Mouse (Mus musculus): ENCODE measurements around the gene Ppil4. TPM values are rescaled to one million over a fixed set of nuclear protein-coding genes. Genes with fewer than 3 reads are reported as not detected.
A peak's percentile ranks its signal among the peaks of the same experiment; 100 is the strongest.

The Ppil4 gene
- polyA plus RNA-seq, 1 experiment: 3.3 TPM

DNA sequence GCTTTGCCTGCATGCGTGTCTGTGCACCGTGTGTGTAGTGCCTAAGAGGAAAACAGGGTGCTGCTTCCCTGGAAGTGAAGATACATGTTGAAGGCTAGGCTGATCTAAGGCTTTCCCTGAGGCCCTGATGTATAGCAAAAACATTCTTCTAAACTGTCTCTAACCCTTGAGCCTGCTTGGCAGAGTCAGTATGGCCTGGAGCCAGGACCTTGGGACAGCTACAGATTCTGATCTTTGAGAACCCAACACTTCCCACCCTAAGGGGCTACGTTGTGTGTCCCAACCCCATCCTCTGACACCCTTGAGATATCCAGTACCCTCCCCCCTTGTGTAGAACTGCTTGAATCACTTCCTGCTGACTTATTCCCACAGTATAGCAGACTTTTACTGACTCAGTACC, 14.3 kb upstream of the Ppil4 start:
- no peaks in the 10 kb centered on the region for H3K27me3 ChIP-seq (ENCODE audit: control insufficient read depth, insufficient read depth, low read length)
- H3K36me3 ChIP-seq (ENCODE audit: control insufficient read depth, insufficient read depth, low read length): peaks cover 24% of the 10 kb centered on the region
- H3K4me1 ChIP-seq (ENCODE audit: control insufficient read depth, insufficient read depth, insufficient read length, low read length): peaks cover 2% of the 10 kb centered on the region; the same call in 1 of the 2 replicates
- 89% methylated on average over 3 of the region's 3 CpGs for WGBS
- H3K27ac ChIP-seq (ENCODE audit: insufficient read depth, low read depth, low read length): no peak overlapping the region
- no peak overlapping the region for H3K4me3 ChIP-seq (ENCODE audit: low read depth, low read length)
- TF ChIP-seq POLR2A (IDR thresholded peaks at IDR 0.05; ENCODE audit: low read depth, low read length) (no peak), CTCF (IDR thresholded peaks at IDR 0.05; ENCODE audit: extremely low read depth, insufficient read length, insufficient replicate concordance, low read depth, low read length) (no peak)

DNA sequence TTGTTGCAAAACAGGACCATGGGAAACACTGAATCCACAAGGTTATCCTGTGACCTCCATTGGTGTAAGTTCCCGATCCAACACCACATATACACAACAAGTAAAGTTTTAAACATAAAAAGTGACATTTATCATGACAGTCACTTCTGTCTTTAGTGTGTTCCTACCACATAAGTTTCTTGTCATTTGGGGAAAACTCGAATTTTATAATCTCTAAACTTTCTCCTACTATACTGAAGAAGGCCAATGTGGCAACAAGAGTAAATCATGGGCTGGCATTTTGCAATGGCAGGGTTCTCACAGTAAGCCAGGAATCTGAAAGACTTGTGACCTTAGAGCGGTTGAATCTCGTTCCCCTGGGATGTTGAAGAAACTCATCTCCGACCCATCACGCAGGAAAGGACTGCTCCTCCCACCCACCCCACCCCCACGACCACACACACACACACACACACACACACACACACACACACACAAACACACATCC, 12.9 kb upstream of the Ppil4 start:
- 18% methylated on average over 7 of the region's 7 CpGs for WGBS
- Histone ChIP-seq H3K4me3 (ENCODE audit: low read depth, low read length) (peak overlapping the region; percentile 99), H3K27ac (ENCODE audit: insufficient read depth, low read depth, low read length) (no peak overlapping the region), H3K27me3 (ENCODE audit: control insufficient read depth, insufficient read depth, low read length) (no peaks in the 10 kb centered on the region), H3K4me1 (ENCODE audit: control insufficient read depth, insufficient read depth, insufficient read length, low read length) (peaks cover 2% of the 10 kb centered on the region; the same call in 1 of the 2 replicates), H3K36me3 (ENCODE audit: control insufficient read depth, insufficient read depth, low read length) (peaks cover 14% of the 10 kb centered on the region)
- TF ChIP-seq CTCF (IDR thresholded peaks at IDR 0.05; ENCODE audit: extremely low read depth, insufficient read length, insufficient replicate concordance, low read depth, low read length): no peak
- TF ChIP-seq POLR2A (IDR thresholded peaks at IDR 0.05; ENCODE audit: low read depth, low read length): no peak

GRCm38 (mm10) chr10:7780238-7781176, 12.2 kb upstream of the Ppil4 start:
- H3K36me3 ChIP-seq (ENCODE audit: control insufficient read depth, insufficient read depth, low read length): peaks cover 9% of the 10 kb centered on the region
- under 1% methylated on average over 77 of the region's 77 CpGs for WGBS
- peak overlapping the region; percentile 99 for H3K4me3 ChIP-seq (ENCODE audit: low read depth, low read length)
- H3K27ac ChIP-seq (ENCODE audit: insufficient read depth, low read depth, low read length): 0 out of 2 replicates have a peak overlapping the region, but pooled peaks have one; percentile 29
- TF ChIP-seq CTCF (IDR thresholded peaks at IDR 0.05; ENCODE audit: extremely low read depth, insufficient read length, insufficient replicate concordance, low read depth, low read length) (no peak), POLR2A (IDR thresholded peaks at IDR 0.05; ENCODE audit: low read depth, low read length) (peak; percentile 65)
- peaks cover 2% of the 10 kb centered on the region; the same call in 1 of the 2 replicates for H3K4me1 ChIP-seq (ENCODE audit: control insufficient read depth, insufficient read depth, insufficient read length, low read length)
- no peaks in the 10 kb centered on the region for H3K27me3 ChIP-seq (ENCODE audit: control insufficient read depth, insufficient read depth, low read length)

- no peak overlapping the region for H3K27ac ChIP-seq (ENCODE audit: insufficient read depth, low read depth, low read length)
- peaks cover 5% of the 10 kb centered on the region; the same call in 1 of the 2 replicates for H3K36me3 ChIP-seq (ENCODE audit: control insufficient read depth, insufficient read depth, low read length)
- WGBS: 43% methylated on average over 3 of the region's 3 CpGs
Observed at GRCm38 (mm10) chr10:7781214-7781613, 11.5 kb upstream of the Ppil4 start.

DNA sequence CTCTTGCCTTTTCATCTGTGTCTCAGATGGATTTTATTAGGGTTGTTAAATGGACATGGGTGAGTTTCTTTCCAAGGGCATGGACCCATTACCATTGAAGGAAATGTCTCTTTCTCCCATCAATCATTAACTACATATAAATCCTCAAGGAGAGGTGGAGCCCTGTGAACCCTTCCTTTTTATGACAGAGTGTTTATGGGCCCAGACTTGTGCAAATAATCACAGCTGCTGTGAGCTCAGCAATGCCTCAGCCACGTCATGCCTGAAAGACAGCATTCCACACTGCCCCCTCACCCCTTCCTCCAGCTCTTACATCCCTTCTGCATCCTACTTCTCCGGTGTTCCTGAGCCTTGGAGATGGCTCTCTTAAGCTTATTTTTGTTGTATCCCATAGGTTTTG, 5.4 kb upstream of the Ppil4 start:
- Histone ChIP-seq H3K27me3 (ENCODE audit: control insufficient read depth, insufficient read depth, low read length) (no peaks in the 10 kb centered on the region), H3K4me1 (ENCODE audit: control insufficient read depth, insufficient read depth, insufficient read length, low read length) (peaks cover 2% of the 10 kb centered on the region; the same call in 1 of the 2 replicates), H3K27ac (ENCODE audit: insufficient read depth, low read depth, low read length) (no peak overlapping the region), H3K4me3 (ENCODE audit: low read depth, low read length) (no peak overlapping the region), H3K36me3 (ENCODE audit: control insufficient read depth, insufficient read depth, low read length) (peaks cover 4% of the 10 kb centered on the region; the same call in 1 of the 2 replicates)
- TF ChIP-seq CTCF (IDR thresholded peaks at IDR 0.05; ENCODE audit: extremely low read depth, insufficient read length, insufficient replicate concordance, low read depth, low read length): no peak
- no peak for TF ChIP-seq POLR2A (IDR thresholded peaks at IDR 0.05; ENCODE audit: low read depth, low read length)
- WGBS: 29% methylated on average over 2 of the region's 2 CpGs

More at GRCm38 (mm10) chr10:7781214-7781613, 11.5 kb upstream of the Ppil4 start:
- Histone ChIP-seq H3K27me3 (ENCODE audit: control insufficient read depth, insufficient read depth, low read length) (no peaks in the 10 kb centered on the region), H3K4me3 (ENCODE audit: low read depth, low read length) (peak overlapping the region; percentile 31; the same call in 1 of the 2 replicates), H3K4me1 (ENCODE audit: control insufficient read depth, insufficient read depth, insufficient read length, low read length) (peaks cover 2% of the 10 kb centered on the region)
- TF ChIP-seq CTCF (IDR thresholded peaks at IDR 0.05; ENCODE audit: extremely low read depth, insufficient read length, insufficient replicate concordance, low read depth, low read length) (no peak), POLR2A (IDR thresholded peaks at IDR 0.05; ENCODE audit: low read depth, low read length) (no peak)

DNA sequence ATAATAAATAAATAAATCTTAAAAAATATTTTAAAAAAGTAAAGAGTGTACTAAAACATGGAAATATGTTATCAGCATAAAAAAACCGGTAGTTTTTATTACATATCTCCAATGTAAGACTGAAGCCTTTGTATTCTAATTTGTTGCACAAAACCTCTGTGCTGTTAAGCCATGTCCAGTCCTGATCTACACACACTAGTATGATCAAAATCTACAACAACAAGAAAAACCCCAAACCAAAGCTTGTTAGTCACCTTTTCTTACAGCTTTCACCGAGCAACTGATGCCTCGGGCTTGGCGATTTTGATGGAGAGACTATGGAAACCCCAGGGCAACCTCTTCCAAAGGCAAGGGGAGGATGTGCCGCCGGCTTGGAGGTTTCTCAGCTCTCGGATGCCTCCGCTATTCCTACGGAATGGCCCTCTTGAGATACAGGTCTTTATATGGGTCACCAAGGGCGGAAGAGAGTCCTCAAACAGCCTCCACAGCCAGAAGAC, 389 bp upstream of the Ppil4 start:
- 2% methylated on average over 10 of the region's 10 CpGs for WGBS
- Histone ChIP-seq H3K27ac (ENCODE audit: insufficient read depth, low read depth, low read length) (peak overlapping the region; percentile 12; the same call in 1 of the 2 replicates), H3K36me3 (ENCODE audit: control insufficient read depth, insufficient read depth, low read length) (peaks cover 15% of the 10 kb centered on the region), H3K4me1 (ENCODE audit: control insufficient read depth, insufficient read depth, insufficient read length, low read length) (peaks cover 4% of the 10 kb centered on the region; the same call in 1 of the 2 replicates), H3K27me3 (ENCODE audit: control insufficient read depth, insufficient read depth, low read length) (no peaks in the 10 kb centered on the region), H3K4me3 (ENCODE audit: low read depth, low read length) (peak overlapping the region; percentile 76)
- TF ChIP-seq CTCF (IDR thresholded peaks at IDR 0.05; ENCODE audit: extremely low read depth, insufficient read length, insufficient replicate concordance, low read depth, low read length) (no peak), POLR2A (IDR thresholded peaks at IDR 0.05; ENCODE audit: low read depth, low read length) (no peak)

DNA sequence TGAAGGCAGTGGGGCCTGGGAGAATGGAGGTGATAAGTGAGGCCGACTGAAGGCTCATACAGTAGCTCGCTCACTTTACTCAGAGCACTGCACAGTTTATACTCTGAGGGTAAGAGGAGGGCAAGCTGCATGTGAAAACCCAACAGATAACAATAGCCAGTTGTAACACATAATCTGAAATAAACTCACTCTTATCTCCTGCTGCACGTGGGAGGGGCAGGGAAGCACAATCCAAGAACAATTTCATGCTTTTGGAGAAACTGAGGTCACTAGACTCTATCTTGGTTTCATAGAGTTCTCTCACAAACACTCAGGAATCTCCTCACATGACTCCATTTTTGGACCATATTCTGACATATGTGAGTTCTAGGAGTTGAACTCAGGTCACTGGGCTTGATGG, 8.6 kb downstream of the Ppil4 start:
- 77% methylated on average over 3 of the region's 3 CpGs for WGBS
- H3K4me1 ChIP-seq (ENCODE audit: control insufficient read depth, insufficient read depth, insufficient read length, low read length): no peaks in the 10 kb centered on the region
- peaks cover 59% of the 10 kb centered on the region for H3K36me3 ChIP-seq (ENCODE audit: control insufficient read depth, insufficient read depth, low read length)

More for the DNA sequence above, 8.6 kb downstream of the Ppil4 start:
- Histone ChIP-seq H3K27ac (ENCODE audit: insufficient read depth, low read depth, low read length) (no peak overlapping the region), H3K4me3 (ENCODE audit: low read depth, low read length) (no peak overlapping the region), H3K27me3 (ENCODE audit: control insufficient read depth, insufficient read depth, low read length) (no peaks in the 10 kb centered on the region)
- TF ChIP-seq CTCF (IDR thresholded peaks at IDR 0.05; ENCODE audit: extremely low read depth, insufficient read length, insufficient replicate concordance, low read depth, low read length) (no peak), POLR2A (IDR thresholded peaks at IDR 0.05; ENCODE audit: low read depth, low read length) (no peak)
